Mouse (Mus musculus): Measurements from ENCODE around the gene Cacna1c. TPM values are rescaled to one million over a fixed set of nuclear protein-coding genes. Genes with fewer than 3 reads are reported as not detected.

Cacna1c gene
- polyA plus RNA-seq, 1 experiment: 0.11 TPM

DNA sequence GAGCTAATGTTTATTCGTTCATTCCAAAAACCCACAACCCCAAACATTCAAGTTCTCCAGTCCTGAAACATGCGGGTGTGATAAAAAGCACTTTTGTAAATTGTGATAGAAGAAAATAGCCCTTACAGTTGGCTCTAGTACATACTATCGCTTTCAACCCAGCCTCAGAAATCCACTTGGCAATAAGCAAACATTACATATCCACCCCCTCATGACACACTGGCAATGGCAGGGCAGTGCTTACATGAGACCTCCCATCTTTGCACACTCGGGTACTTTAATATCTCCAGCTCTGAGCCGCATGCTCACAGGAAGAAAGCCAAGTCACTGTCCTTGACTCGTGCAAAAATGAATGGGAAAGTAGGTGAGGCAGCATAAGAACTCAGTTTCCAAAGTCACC lies 232.4 kb downstream of the Cacna1c start:
- Histone ChIP-seq H3K27ac (ENCODE audit: insufficient read depth, low read depth, low read length) (no peak overlapping the region), H3K4me1 (ENCODE audit: control insufficient read depth, insufficient read depth, low read length) (no peaks in the 10 kb centered on the region), H3K4me3 (ENCODE audit: insufficient read depth, low read length) (no peak overlapping the region)
- TF ChIP-seq CTCF (IDR thresholded peaks at IDR 0.05; ENCODE audit: low read depth, low read length) (no peak), POLR2A (IDR thresholded peaks at IDR 0.05; ENCODE audit: borderline replicate concordance, low read depth, low read length) (no peak)

DNA sequence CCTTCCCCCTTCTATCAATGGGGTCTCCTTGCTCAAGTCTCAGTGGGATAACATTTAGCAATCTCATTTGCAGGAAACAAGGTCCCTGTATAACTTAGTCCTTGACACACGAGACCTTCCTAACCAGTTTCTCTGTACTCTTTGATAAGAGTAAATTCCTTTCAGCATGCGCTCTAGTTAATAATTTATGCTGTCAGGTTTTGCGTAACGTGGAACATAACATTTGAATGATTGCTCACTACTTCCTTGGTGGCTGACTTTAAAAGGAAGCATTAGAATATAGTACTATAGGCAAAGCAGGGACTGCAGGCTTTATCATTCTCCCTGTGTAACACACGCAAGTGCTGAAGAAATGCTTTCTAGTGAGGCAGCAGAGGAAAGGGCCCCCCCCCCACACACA lies 232.9 kb downstream of the Cacna1c start:
- Histone ChIP-seq H3K4me1 (ENCODE audit: control insufficient read depth, insufficient read depth, low read length) (no peaks in the 10 kb centered on the region), H3K27ac (ENCODE audit: insufficient read depth, low read depth, low read length) (no peak overlapping the region), H3K4me3 (ENCODE audit: insufficient read depth, low read length) (no peak overlapping the region)
- TF ChIP-seq POLR2A (IDR thresholded peaks at IDR 0.05; ENCODE audit: borderline replicate concordance, low read depth, low read length) (no peak), CTCF (IDR thresholded peaks at IDR 0.05; ENCODE audit: low read depth, low read length) (no peak)

GRCm38 (mm10) chr6:118958529-118958928 lies 237.7 kb downstream of the Cacna1c start:
- Histone ChIP-seq H3K4me1 (ENCODE audit: control insufficient read depth, insufficient read depth, low read length) (no peaks in the 10 kb centered on the region), H3K27ac (ENCODE audit: insufficient read depth, low read depth, low read length) (no peak overlapping the region), H3K4me3 (ENCODE audit: insufficient read depth, low read length) (no peak overlapping the region)
- TF ChIP-seq CTCF (IDR thresholded peaks at IDR 0.05; ENCODE audit: low read depth, low read length): no peak
- TF ChIP-seq POLR2A (IDR thresholded peaks at IDR 0.05; ENCODE audit: borderline replicate concordance, low read depth, low read length): no peak

DNA sequence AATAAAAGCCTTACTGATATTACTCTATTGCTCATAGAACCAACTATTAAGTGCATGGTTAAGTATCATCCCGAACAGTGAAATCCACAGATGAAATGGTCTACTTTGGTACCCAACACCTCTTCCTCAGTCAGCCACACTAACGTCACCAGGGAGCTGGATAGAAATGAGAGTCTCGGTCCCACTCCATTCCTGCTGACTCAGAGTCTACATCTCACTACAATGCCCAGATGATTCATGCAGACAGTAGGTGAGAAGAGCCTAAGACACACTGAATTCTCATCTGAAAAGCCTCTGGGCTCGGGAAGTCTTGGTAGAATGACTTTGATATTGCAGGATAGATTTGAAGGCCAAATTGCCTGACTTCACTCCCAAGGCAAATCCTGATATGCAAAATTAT lies 240.0 kb downstream of the Cacna1c start:
- Histone ChIP-seq H3K4me3 (ENCODE audit: insufficient read depth, low read length) (no peak overlapping the region), H3K27ac (ENCODE audit: insufficient read depth, low read depth, low read length) (no peak overlapping the region), H3K4me1 (ENCODE audit: control insufficient read depth, insufficient read depth, low read length) (no peaks in the 10 kb centered on the region)
- TF ChIP-seq POLR2A (IDR thresholded peaks at IDR 0.05; ENCODE audit: borderline replicate concordance, low read depth, low read length) (no peak), CTCF (IDR thresholded peaks at IDR 0.05; ENCODE audit: low read depth, low read length) (no peak)

GRCm38 (mm10) chr6:118955777-118956176 lies 240.4 kb downstream of the Cacna1c start:
- no peak overlapping the region for H3K27ac ChIP-seq (ENCODE audit: insufficient read depth, low read depth, low read length)
- H3K4me1 ChIP-seq (ENCODE audit: control insufficient read depth, insufficient read depth, low read length): no peaks in the 10 kb centered on the region
- TF ChIP-seq CTCF (IDR thresholded peaks at IDR 0.05; ENCODE audit: low read depth, low read length) (no peak), POLR2A (IDR thresholded peaks at IDR 0.05; ENCODE audit: borderline replicate concordance, low read depth, low read length) (no peak)

GRCm38 (mm10) chr6:118954988-118955554 lies 241.1 kb downstream of the Cacna1c start:
- Histone ChIP-seq H3K4me3 (ENCODE audit: insufficient read depth, low read length) (no peak overlapping the region), H3K4me1 (ENCODE audit: control insufficient read depth, insufficient read depth, low read length) (no peaks in the 10 kb centered on the region), H3K27ac (ENCODE audit: insufficient read depth, low read depth, low read length) (no peak overlapping the region)
- TF ChIP-seq CTCF (IDR thresholded peaks at IDR 0.05; ENCODE audit: low read depth, low read length) (no peak), POLR2A (IDR thresholded peaks at IDR 0.05; ENCODE audit: borderline replicate concordance, low read depth, low read length) (no peak)

More at GRCm38 (mm10) chr6:118955777-118956176, 240.4 kb downstream of the Cacna1c start:
- H3K4me3 ChIP-seq (ENCODE audit: insufficient read depth, low read length): no peak overlapping the region

DNA sequence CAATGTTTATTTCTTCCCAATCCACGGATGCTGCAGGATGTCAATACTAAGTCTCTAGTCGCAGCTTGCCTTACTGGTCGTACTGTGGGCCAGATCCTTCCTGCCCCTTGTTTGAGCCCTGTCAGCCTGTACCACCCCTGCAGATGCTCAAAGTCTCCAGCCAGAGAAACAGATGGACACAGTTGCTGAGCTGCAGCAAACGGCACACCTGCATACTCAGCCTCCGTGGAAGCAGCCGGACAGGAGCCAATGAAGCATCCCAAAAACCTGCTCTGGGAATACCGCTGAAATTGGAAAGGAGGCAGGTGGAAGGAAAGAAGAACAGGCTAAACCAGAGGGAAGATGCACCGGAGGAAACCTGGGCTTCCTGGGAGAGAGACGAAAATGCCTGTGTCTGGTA lies 243.8 kb downstream of the Cacna1c start:
- Histone ChIP-seq H3K4me1 (ENCODE audit: control insufficient read depth, insufficient read depth, low read length) (no peaks in the 10 kb centered on the region), H3K27ac (ENCODE audit: insufficient read depth, low read depth, low read length) (no peak overlapping the region), H3K4me3 (ENCODE audit: insufficient read depth, low read length) (no peak overlapping the region)
- TF ChIP-seq POLR2A (IDR thresholded peaks at IDR 0.05; ENCODE audit: borderline replicate concordance, low read depth, low read length) (no peak), CTCF (IDR thresholded peaks at IDR 0.05; ENCODE audit: low read depth, low read length) (no peak)

GRCm38 (mm10) chr6:118950190-118950589 lies 246.0 kb downstream of the Cacna1c start:
- no peak for TF ChIP-seq POLR2A (IDR thresholded peaks at IDR 0.05; ENCODE audit: borderline replicate concordance, low read depth, low read length)
- TF ChIP-seq CTCF (IDR thresholded peaks at IDR 0.05; ENCODE audit: low read depth, low read length): no peak
- Histone ChIP-seq H3K27ac (ENCODE audit: insufficient read depth, low read depth, low read length) (no peak overlapping the region), H3K4me3 (ENCODE audit: insufficient read depth, low read length) (no peak overlapping the region), H3K4me1 (ENCODE audit: control insufficient read depth, insufficient read depth, low read length) (no peaks in the 10 kb centered on the region)

GRCm38 (mm10) chr6:118947286-118947685 lies 248.9 kb downstream of the Cacna1c start:
- Histone ChIP-seq H3K27ac (ENCODE audit: insufficient read depth, low read depth, low read length) (no peak overlapping the region), H3K4me3 (ENCODE audit: insufficient read depth, low read length) (no peak overlapping the region), H3K4me1 (ENCODE audit: control insufficient read depth, insufficient read depth, low read length) (no peaks in the 10 kb centered on the region)
- TF ChIP-seq CTCF (IDR thresholded peaks at IDR 0.05; ENCODE audit: low read depth, low read length) (no peak), POLR2A (IDR thresholded peaks at IDR 0.05; ENCODE audit: borderline replicate concordance, low read depth, low read length) (no peak)

DNA sequence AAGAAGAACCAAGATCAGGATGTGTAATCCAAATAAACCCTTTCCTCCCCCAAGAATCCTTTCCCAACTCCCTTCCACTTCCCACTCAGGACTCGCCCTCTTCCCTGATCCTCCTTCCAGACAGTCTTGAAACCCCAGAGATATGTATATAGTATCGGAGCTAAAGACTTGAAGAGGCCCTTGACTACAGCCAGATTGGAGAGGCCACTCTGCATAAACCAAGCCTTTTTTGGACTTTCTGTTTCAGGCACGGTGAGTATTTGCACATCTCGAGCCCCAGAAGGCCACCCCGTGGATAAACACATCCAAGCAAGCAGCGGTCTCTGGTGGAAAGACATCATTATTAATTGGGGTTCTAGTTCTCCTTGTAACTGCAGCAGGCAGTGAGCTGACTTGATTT lies 249.6 kb downstream of the Cacna1c start:
- no peaks in the 10 kb centered on the region for H3K4me1 ChIP-seq (ENCODE audit: control insufficient read depth, insufficient read depth, low read length)
- TF ChIP-seq POLR2A (IDR thresholded peaks at IDR 0.05; ENCODE audit: borderline replicate concordance, low read depth, low read length) (no peak), CTCF (IDR thresholded peaks at IDR 0.05; ENCODE audit: low read depth, low read length) (no peak)

DNA sequence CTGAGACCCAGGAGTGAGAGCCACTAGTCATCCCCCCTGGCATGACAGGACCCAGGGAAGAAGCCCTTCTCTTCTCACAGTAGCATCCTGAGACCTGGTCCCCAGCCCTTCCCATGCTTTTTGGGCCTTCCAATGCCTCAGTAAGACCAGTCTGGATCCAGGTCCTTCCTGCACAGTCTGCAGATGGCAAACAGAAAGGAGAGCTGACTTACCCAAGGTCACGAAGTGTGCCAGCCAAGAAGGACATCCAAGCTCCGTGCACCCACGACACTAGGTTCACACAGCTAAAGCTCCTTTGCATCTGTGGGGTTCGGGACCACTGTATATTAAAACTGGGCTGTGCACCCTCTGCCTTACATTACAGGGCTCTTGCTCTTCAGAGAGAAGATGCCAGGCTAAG lies 252.1 kb downstream of the Cacna1c start:
- H3K4me1 ChIP-seq (ENCODE audit: control insufficient read depth, insufficient read depth, low read length): no peaks in the 10 kb centered on the region
- H3K27ac ChIP-seq (ENCODE audit: insufficient read depth, low read depth, low read length): no peak overlapping the region
- no peak overlapping the region for H3K4me3 ChIP-seq (ENCODE audit: insufficient read depth, low read length)
- no peak for TF ChIP-seq CTCF (IDR thresholded peaks at IDR 0.05; ENCODE audit: low read depth, low read length)
- TF ChIP-seq POLR2A (IDR thresholded peaks at IDR 0.05; ENCODE audit: borderline replicate concordance, low read depth, low read length): no peak

More for the DNA sequence above, 249.6 kb downstream of the Cacna1c start:
- no peak overlapping the region for H3K27ac ChIP-seq (ENCODE audit: insufficient read depth, low read depth, low read length)
- no peak overlapping the region for H3K4me3 ChIP-seq (ENCODE audit: insufficient read depth, low read length)
